Mouse (Mus musculus) monocyte, adult 59 days (primary cell): ENCODE data around the gene S100a2. TPM values are rescaled to one million over a fixed set of nuclear protein-coding genes. Genes with fewer than 3 reads are reported as not detected.

ENCODE experiments used
- total RNA-seq, 2 experiments: library from RNA; stranded (reverse); gene quantifications; one replicate each; pipeline ENCODE4 v1.2.4; 2023

Gene S100a2
- not detected for total RNA-seq

DNA sequence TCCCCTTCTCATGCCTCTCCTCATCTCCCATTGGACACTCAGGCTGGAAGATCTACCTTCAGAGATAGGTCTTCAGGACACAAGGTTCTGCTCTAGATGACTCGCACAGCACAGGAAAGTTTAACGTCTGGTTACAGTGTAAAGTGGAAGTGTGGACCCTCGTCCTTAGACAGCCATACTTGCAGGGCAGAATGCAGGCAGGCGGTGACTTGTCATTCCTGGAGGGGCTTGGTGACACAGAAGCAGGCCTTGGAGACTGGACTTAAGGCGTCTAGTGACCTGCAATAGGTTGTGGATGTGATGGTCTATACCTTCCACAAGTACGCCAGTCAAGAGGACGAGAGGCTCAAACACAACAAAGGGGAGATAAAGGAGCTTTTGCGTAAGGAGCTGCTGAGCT is at the start of gene S100a2:
S100a2 (plus strand) TSS at position 301 of the 400 bp plus-strand sequence.

DNA sequence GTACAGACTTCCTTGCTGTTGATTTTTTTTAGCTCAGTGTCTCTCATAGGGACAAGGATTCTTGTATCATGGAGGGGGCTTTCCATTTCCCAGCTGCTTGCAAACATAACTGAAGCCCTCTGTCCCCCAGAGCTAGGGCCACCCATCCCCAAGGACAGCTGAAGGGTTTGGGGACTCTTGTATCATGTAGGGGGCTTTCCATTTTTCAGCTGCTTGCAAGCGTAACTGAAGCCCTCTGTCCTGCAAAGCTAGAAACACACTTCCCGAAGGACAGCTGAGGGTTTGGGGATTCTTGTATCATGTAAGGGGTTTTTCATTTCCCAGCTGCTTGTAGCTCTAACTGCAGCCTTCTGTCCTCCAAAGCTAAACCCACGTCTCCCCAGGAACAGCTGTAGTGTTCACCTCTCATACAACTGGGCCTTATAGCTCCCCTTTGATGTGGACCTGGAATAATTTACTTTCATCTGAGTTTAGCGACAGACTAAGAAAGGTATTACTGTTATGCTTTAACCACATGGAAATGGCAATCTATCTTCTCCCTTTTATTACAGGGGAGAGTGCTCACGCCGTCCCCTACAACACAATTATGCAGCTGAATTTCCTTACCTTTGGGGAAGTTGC is 29.9 kb upstream of the S100a2 start, which contains the start of gene S100a3:
S100a3 (plus strand) TSS at position 571 of the 621 bp plus-strand sequence.

DNA sequence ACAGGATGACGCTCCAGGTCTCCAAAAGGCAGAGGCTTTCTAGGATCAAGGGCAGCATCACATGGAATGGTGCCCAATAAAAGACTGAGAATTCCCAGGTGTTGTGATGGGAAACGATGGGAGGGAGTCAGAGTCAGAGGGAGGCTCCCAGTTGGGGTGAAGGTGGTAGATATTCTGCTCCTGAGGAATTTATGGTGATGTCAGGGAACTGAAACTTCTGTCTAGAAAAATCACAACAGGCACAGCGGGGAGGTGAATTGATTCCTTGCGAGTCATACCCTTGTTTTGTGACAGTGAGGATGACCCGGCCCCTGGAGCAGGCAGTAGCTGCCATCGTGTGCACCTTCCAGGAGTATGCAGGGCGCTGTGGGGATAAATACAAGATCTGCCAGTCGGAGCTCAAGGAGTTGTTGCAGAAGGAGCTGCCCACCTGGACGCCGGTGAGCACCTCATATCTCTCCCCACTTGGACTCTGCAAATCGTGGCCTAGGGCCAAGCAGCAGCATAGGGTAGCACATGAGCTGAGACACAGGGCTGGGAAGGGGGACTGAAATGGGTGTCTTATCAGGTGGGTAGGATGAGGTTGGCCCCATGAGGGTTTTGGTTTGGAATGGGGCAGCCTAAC is 11.6 kb downstream of the S100a2 start, which contains the start of gene Gm42674:
Gm42674 (plus strand) TSS at position 419 of the 625 bp plus-strand sequence.

DNA sequence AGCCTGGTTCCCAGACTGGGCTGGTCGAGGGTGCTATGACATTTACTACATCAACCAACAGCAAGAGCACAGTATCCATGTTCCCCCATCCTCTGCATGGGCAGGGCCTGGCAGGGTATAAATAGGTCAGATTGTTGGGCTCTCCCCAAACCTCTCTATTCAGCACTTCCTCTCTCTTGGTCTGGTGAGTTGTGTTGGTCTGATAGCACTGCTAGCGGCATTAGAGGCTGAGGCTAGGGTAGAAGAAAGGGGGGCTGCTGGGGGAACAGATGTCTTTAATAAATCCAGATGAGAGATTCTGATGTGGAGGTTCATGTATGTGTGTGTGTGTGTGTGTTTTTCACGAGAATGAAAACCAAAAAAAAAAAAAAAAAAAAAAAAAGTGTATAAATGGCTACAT is 13.6 kb downstream of the S100a2 start, which contains the start of gene S100a4:
S100a4 (plus strand) TSS at position 149 of the 400 bp plus-strand sequence.

DNA sequence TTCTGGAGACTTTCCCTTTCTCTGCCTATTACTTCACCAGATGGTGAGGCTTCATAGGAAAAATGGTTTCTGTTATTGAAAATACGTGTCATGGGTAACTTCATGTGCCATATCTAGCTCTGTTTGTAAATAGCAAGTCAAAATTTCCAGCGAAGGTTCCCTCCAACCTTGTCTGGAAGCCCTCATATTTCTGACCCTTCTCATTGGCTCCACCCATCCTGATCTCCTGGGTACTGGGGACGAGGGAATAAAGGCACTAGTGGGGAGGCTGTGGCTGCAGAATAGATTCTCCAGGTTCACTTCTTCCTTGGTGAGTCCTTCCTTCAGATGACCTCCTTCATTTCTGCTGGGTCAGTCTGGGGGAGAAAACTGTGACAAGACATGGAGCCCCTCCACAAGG is 18.2 kb downstream of the S100a2 start, which contains the start of gene S100a5:
S100a5 (plus strand) TSS at position 301 of the 400 bp plus-strand sequence.

DNA sequence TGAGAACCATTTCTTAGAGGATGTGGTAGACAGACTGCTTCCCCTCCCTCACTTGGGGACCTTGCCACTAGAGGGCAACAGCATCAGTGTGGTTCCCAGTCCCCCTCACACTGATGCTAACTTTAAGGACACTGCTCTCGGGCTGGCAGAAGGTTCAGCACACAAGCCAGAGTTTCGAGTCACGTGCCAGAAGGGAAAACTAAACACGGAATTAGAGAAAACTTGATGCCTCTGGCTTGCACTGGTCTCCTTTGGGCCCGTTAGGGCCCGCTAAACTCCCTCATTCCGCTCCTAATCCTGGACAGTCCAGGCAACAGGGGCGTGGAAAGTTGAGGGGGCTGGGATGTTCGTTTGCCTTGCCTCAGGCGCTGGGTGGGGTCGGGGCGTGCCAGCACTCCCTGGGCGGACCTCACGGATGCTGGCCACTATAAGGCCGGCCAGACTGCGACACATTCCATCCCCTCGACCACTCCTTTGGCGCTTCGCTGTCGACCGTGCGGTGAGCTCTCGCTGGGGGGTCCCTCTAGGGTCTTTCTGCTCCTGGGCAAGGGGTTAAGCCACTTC is 22.8 kb downstream of the S100a2 start, which contains the start of gene S100a6:
S100a6 (plus strand) TSS at position 155 of the 564 bp plus-strand sequence.

Other genes with a start within 250 kb of the S100a2 start
- 1 to 10 TPM; 1.1 to 1.5 TPM for gene Slc27a3, start 200.3 kb upstream of the S100a2 start, total RNA-seq
- 10 to 100 TPM; 35.1 to 39.0 TPM for gene Ints3, start 156.6 kb upstream of the S100a2 start, total RNA-seq
- under 1 TPM in 1 of 2 experiments, not detected in 1; 0.52 TPM for gene Npr1, start 124.4 kb upstream of the S100a2 start, total RNA-seq
- gene Ilf2, start 114.1 kb upstream of the S100a2 start, total RNA-seq, result 10 to 100 TPM; 40.5 to 47.3 TPM
- gene Snapin, start 99.2 kb upstream of the S100a2 start, total RNA-seq, result 10 to 100 TPM; 42.2 to 43.7 TPM
- 100 to 1,000 TPM; 112 to 113 TPM for gene Chtop, start 80.7 kb upstream of the S100a2 start, total RNA-seq
- gene S100a1, start 75.9 kb upstream of the S100a2 start, total RNA-seq, result 10 to 100 TPM; 24.1 to 24.6 TPM
- gene S100a13, start 75.8 kb upstream of the S100a2 start, total RNA-seq, result 10 to 100 TPM; 36.8 to 37.4 TPM
- gene S100a14, start 63.4 kb upstream of the S100a2 start, total RNA-seq, result under 1 TPM in 1 of 2 experiments, not detected in 1; 0.52 TPM
- not detected for gene S100a16, start 53.0 kb upstream of the S100a2 start, total RNA-seq
- 1 to 10 TPM in 1 of 2 experiments, not detected in 1; 1.0 TPM for gene S100a3, start 29.7 kb upstream of the S100a2 start, total RNA-seq
- gene Gm42674, start 11.7 kb downstream of the S100a2 start, total RNA-seq, result not detected
- 1,000 to 10,000 TPM; 1,255 to 1,377 TPM for gene S100a4, start 13.5 kb downstream of the S100a2 start, total RNA-seq
- gene S100a5, start 18.3 kb downstream of the S100a2 start, total RNA-seq, result not detected
- 100 to 1,000 TPM; 672 to 834 TPM for gene S100a6, start 22.6 kb downstream of the S100a2 start, total RNA-seq
- gene S100a7a, start 63.8 kb downstream of the S100a2 start, total RNA-seq, result not detected
- 10 to 100 TPM in 1 of 2 experiments, 1 to 10 TPM in 1; 9.4 to 13.9 TPM for gene S100a8, start 78.7 kb downstream of the S100a2 start, total RNA-seq
- 10 to 100 TPM; 10.3 to 13.2 TPM for gene S100a9, start 105.5 kb downstream of the S100a2 start, total RNA-seq
- gene Pglyrp4, start 136.7 kb downstream of the S100a2 start, total RNA-seq, result not detected
- gene Gm5849, start 187.6 kb downstream of the S100a2 start, total RNA-seq, result not detected